Mouse (Mus musculus): ENCODE data around the gene Mark2.
A peak's percentile ranks its signal among the peaks of the same experiment; 100 is the strongest.
"Not testable (repeated sequence)": the region's sequence is repeated elsewhere in the genome, so short reads cannot be mapped to it uniquely, and the experiment has no call there.

The Mark2 gene

DNA sequence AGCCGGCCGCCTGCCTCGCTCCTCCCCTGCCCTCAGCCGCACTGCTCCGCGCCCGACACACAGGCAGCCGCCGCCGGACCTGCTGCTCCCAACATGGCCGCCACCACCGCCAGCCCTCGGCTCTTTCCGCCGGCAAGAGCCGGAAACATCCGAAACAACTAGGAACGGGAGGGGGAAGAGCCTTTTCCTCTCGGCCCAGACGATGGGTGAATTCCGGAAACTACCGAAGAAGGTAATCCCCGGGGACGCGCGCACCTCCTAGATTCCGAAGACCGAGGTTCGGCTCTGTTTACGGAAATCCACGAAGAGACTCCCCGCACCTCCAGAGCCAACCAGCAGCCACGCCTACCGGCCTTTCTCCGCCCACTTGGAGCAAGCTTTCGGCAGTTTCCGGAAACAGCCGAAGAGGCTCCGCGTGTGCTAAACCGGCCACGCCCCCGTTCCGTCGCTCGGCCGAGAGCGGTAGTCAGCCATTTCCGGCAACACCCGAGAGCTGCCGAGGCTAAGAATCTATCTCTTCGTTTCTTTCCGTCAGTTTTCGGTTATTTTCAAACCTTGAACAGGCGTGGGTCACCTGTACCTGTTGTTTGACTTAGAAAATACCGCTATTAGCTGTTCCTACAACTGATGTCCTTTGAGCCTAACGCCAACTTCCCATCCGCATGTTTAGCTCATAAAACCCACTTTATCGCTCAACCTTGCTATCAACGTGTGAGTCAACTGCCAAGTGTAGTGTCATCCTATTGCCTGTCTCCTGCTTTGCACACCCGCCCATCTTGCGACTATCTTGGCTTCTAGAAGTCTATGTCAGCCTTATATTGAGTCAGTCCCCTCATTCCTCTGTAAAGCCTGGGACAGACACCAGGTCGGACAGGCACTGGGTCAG, at the start of gene Mark2:
TSS of gene Mark2 (minus strand) at position 349 of the 886 bp plus-strand sequence.
- DNase-seq (ENCODE audit: low spot score): peak; percentile 98

DNA sequence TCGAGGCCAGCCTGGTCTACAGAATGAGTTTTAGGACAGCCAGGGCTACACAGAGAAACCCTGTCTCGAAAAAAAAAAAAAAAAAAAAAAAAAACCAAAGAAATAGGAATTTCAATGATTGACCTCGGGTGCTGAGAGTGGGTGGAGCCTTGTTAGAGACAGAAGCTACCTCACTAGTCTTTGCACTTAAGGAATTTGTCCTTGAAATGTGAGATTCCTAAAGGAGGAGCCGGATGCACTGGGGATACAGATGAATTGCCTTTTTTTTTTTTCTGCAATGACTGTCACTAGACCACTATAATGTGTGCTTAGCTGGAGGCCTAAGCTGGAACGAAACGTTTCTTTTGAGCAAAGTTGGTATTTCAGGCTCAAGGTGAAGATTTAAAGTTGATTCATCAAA, 46.8 kb upstream of the Mark2 start:
- no peak for DNase-seq (ENCODE audit: low spot score)

DNA sequence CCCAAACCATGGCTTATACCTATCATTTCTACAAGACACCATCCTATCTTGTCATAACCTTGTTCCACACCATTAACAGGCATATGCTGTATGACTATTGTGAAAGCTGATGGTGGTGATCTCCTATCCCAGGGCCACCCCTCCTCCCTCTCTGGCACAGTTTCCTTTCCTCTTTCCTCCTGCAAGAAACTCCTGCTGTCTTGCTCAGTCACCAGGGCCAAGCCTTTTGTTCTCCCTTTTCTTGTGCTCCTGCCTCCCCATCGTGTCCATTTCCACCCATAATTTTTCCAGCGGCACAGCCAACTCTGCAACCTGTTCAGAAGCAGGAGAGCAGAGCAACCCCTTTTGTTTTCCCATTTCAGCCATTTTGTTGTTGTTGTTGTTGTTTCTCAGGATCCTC, 44.4 kb upstream of the Mark2 start:
- no peak for DNase-seq (ENCODE audit: low spot score)

- peak; percentile 99 for DNase-seq (ENCODE audit: low spot score)
Observed at GRCm38 (mm10) chr19:7382903-7383865, 41.5 kb upstream of the Mark2 start, which contains the start of gene Spindoc. Gene Spindoc (minus strand): TSS chr19:7382994.

GRCm38 (mm10) chr19:7382248-7382902, 40.7 kb upstream of the Mark2 start:
- DNase-seq (ENCODE audit: low spot score): peak; percentile 63

GRCm38 (mm10) chr19:7381906-7382247, 40.2 kb upstream of the Mark2 start:
- no peak for DNase-seq (ENCODE audit: low spot score)

GRCm38 (mm10) chr19:7377639-7378038, 36.0 kb upstream of the Mark2 start:
- no peak for DNase-seq (ENCODE audit: low spot score)

GRCm38 (mm10) chr19:7374491-7374890, 32.8 kb upstream of the Mark2 start:
- DNase-seq (ENCODE audit: low spot score): no peak

- not testable (repeated sequence) for DNase-seq (ENCODE audit: low spot score)
Observed at GRCm38 (mm10) chr19:7369469-7369868, 27.8 kb upstream of the Mark2 start.

DNA sequence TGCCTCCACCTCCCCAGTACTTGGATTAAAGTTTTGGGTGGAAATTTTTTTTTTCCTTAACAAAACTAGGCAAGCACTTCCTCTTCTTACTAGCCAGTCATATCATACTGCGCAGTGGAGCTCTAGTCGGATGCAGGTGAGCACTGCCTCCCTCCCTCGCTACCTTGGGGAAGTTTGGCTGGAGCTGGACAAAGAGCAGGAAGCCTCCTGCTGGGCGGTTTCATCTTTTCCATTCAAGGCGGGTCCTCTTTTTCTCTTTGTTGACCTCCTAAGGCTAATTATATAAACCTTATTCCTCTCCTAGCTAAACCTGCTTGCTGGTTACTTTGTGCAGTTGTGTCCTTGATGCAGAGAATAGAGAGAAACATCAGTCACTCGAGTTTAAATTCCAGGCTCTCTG, 12.0 kb upstream of the Mark2 start:
- DNase-seq (ENCODE audit: low spot score): no peak

DNA sequence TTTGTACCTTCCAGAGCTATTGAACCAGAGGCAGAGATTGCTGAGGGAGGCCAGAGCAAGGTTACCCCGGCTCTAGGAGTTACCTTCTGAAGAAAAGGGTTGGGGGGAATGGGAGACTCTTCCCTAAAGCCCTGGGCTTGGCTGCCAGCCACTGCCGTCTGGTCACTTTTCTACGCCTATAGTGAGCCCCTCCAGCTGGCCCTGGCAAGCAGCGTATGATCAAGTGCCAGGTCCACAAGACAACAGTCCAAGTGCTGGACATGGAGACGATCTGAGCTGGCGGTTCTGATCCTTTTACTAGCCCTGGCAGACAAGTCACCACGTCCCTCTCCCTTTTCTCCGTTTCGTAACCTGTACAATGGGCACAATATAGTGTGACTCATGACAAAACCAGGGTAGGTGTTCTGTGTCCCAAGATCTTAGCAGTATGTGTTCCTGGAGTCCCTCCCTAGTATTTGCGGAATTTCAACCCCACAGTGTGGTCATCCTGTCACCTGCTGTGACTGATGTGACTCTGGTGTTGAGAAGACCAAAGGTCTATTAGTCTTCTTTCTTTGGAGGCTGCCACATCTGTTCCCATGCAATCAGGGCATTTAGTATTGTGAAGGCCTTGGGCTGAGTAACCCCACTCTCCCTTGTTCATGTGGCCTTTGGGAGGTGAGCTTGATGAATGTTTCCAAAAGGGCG, 11.3 kb upstream of the Mark2 start:
- DNase-seq (ENCODE audit: low spot score): no peak

GRCm38 (mm10) chr19:7349993-7350392, 8.3 kb upstream of the Mark2 start:
- no peak for DNase-seq (ENCODE audit: low spot score)

GRCm38 (mm10) chr19:7345235-7345755, 3.6 kb upstream of the Mark2 start:
- peak; percentile 47 for DNase-seq (ENCODE audit: low spot score)

GRCm38 (mm10) chr19:7342646-7343045, 986 bp upstream of the Mark2 start:
- no peak for DNase-seq (ENCODE audit: low spot score)

DNA sequence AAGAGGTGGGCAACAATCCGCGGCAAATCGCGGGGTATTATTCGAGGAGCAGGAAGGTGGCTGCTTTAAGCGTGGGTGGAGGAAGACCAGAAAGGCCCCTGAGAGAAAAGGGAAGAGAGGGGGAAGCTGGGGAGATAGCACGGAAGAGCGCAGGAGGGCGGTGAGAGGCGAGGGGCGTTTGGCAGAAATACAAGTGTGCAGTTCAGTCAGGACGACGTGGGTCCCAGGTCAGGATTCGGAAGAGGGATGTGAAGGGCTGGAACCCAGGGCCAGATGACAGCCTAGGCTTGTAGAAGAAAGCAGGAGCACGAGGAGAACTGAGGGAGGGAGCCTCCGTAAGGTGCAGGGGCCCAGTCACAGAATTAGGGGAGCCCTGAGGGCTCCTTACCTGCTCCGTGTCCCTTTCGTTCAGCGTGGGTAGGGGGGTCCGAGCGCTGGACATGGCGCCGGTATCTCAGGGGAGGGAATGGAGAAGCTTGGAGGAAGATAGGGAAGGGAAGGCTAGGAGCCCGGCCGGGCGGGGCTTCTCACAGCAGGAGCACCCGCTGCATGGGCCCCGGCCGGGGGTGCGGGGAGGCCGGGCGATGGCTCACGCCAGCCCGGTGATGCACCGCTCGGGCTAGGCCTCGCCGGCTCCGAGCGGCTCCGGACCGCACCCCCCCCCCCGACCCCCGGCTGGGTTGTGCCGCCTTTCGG, 732 bp downstream of the Mark2 start:
- no peak for DNase-seq (ENCODE audit: low spot score)

DNA sequence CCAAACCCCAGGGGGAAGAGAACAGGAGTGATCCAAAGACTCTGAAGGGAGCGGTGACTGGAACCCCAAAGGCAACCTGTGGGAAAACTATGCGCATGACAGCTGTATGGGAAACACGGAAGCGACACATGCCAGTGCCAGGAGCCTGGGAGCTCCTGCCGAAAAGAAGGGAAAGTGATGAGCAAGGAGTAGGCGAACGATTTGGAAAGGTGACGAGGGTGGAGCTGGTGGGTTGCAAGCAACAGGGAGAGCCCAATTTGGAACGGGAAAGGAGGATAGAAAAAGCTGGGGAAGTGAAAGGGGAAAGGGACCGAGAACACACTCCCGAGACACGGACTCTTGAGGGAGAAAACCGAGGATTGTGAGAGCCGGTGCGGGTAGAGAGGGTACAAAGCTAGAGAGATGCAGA, 1.3 kb downstream of the Mark2 start:
- DNase-seq (ENCODE audit: low spot score): no peak

DNA sequence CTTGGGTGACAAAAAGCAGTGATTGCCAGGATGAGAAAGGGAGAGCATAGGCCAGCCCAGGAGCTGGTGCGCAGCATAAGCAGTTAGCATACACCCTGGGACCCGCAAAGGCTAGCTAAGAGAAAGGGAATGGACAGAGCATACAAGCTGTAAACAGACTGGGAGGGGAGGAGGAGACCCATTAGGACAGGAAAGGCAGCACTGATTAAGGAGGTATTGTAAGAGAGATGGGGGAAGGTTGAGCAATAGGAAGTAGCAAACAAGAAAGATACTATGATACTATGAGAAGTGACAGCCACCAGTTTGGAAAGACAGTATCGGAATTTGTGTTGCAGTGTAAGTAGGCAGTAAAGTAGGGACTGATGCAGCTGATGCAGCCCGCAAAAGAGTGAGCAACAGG, 1.8 kb downstream of the Mark2 start:
- no peak for DNase-seq (ENCODE audit: low spot score)

DNA sequence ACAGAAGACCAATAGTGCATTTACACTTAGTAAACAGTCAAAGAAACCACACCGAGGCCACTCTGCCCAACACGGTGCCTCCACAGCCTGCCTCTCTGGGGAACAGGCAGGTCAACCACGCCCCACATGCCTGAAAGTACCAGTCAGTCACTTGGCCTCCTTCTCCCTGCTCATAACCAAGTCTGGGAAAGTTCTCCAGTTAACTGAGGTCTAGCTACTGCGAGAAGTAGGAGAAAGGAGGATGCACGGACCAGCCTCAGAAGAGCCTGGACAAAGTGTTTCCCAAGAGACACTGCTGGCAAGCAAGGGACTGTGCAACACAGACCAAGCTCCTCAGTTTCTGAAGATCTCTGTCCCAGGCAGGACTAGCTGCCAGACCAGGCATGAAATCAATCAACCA, 2.6 kb downstream of the Mark2 start:
- DNase-seq (ENCODE audit: low spot score): no peak

GRCm38 (mm10) chr19:7337781-7338342, 3.8 kb downstream of the Mark2 start:
- no peak for DNase-seq (ENCODE audit: low spot score)

DNA sequence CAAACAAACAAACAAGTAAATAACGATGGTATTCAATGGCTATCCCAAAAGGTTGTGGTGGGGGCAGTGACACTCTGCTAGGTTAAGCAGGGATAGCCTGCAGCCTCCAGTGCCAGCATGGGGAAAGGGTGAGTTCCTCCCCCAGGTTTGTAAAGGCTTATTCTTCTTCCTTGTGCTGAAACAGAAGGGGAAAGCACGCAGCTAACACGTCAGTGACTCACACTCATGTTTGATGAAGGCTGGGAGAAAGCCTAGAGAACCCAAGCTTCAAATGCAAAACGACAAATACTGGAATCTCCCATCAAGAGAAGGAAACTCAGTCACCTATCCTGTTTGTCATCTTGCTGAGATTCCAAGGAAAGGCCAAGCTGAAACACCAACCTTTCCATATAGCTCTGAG, 6.0 kb downstream of the Mark2 start:
- no peak for DNase-seq (ENCODE audit: low spot score)

Measured in ovary, postnatal 14 days (tissue).